Mouse (Mus musculus) T-cell, adult 66 days (primary cell): ENCODE data around the gene Zfp994. TPM values are rescaled to one million over a fixed set of nuclear protein-coding genes. Genes with fewer than 3 reads are reported as not detected.

Experiments used
- total RNA-seq, 2 experiments: library from RNA; stranded (reverse); gene quantifications; 3 replicates in 1 of 2; 4 replicates in 1 of 2; pipeline ENCODE4 v1.2.4; 2023

Zfp994 gene
- total RNA-seq, result 1 to 10 TPM; 7.3 to 8.2 TPM

DNA sequence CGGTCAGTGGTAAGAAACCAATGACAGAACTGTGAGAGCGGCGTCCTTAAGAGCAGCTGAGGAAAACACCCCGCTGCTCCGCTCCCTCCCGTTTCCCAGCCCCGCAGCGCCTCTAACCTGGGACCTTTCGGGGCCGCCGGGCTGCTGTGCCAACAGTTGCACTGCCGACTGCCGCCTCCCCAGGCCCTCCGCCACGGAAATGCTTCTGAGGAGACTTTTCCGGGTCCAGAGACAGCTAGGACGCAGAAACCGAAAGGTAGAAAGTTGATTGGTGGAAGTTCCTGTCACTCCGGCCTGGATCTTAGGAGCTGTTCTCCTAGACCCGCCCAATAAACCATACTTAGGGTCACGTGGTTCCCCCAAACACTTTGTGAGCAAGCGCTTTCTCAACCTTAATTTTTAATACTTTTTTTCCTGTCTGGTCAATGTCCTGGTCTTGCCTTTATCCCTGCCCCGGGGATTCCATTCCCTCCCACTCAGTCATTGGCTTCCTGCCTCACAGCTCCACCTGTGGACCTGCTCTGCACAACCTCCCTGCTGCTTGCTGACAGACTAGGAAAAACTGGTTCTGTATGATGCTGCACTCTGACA is at the start of gene Zfp994:
Gene Zfp994 (minus strand): TSS at position 195 of the 591 bp plus-strand sequence.

DNA sequence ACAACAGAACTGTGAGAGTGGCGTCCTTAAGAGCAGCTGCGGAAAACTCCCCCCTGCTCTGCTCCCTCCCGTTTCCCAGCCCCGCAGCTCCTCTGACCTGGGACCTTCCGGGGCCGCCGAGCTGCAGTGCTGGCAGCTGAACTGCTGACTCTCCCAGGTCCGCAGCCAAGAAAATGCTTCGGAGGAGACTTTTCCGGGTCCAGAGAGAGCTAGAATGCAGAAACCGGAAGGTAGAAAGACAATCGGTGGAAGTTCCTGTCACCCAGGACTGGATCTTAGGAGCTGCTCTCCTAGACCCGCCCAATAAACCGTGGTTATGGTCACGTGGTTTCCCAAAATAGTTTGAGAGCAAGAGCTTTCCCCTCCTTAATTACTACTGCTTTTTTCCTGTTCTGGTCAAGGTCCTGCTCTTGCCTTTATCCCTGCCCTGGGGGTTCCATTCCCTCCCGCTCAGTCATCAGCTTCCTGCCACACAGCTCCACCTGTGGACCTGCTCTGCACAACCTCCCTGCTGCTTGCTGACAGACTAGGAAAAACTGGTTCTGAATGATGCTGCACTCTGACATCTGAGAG is 59.6 kb downstream of the Zfp994 start, which contains the start of gene Zfp947:
Gene Zfp947 (minus strand): TSS at position 469 of the 573 bp plus-strand sequence.

Other genes starting within 250 kb of the Zfp994 start
- gene Zfp947, start 59.4 kb downstream of the Zfp994 start, total RNA-seq, result not detected
- gene CT030661.1, start 89.2 kb upstream of the Zfp994 start, total RNA-seq, result 10 to 100 TPM; 10.9 to 13.2 TPM
- gene Zfp944, start 135.8 kb upstream of the Zfp994 start, total RNA-seq, result 10 to 100 TPM; 10.6 to 12.7 TPM
- 10 to 100 TPM; 15.7 to 19.7 TPM for gene Zfp758, start 135.8 kb upstream of the Zfp994 start, total RNA-seq
- 1 to 10 TPM; 3.8 to 4.8 TPM for gene Zfp946, start 198.6 kb upstream of the Zfp994 start, total RNA-seq